Mouse (Mus musculus) T-cell, adult 2 months (primary cell): Measurements from ENCODE around the gene Gm28729.
"Not testable (repeated sequence)": the region's sequence is repeated elsewhere in the genome, so short reads cannot be mapped to it uniquely, and the experiment has no call there.

ENCODE experiments used
- DNase-seq: peaks from one replicate; pipeline ENCODE4 v3.0.0; 2022; ENCODE audit warnings: low spot score

Gene Gm28729

DNA sequence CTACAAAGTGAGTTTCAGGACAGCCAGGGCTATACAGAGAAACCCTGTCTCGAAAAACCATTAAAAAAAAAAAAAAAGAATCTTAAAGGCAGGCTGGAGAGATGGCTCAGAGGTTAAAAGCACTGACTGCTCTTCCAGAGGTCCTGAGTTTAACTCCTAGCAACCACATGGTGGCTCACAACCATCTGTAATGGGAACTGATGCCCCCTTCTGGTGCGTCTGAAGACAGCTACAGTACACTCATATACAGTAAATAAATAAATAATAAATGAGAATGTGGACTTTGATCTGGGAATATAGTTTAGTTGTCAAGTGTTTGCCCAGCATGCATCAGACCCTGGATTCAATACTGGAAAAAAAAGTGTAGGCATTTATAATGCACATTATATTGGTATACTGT lies 3.5 kb downstream of the Gm28729 start:
- DNase-seq, result not testable (repeated sequence)

DNA sequence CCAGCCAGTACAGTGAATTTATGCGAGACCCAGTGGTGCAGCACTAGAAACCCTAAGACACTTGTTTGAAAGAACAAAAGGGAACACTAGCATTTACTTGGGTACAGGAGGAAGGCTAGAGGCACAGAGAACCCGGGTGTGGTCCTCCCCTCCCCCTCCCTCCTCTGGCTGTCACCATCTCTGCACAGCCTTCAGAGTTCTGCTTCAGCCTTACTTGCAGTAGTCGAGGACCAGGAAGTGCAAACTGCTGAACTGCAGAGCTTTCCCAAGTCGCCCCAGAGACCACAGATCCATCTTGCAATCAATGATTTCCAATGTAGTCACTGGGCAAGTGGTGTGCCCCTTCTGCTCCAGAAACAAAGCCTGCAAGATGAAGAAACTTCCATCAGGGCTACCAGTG lies 7.6 kb downstream of the Gm28729 start:
- no peak for DNase-seq

DNA sequence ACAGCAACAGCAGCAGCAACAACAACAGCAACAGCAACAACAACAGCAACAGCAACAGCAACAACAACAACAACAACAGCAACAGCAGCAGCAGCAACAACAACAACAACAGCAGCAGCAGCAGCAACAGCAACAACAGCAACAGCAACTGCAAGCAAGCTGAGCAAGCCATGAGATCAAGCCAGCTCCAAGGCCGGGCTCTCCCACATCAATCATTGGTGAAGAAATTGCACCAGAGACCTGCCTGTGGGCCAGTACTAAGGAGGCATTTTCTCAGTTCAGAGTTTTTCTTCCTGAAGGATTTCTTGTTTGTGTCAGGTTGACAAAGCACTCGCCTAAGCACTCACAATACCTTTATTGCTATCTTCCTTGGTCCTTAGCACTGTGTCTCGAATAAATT lies 8.3 kb downstream of the Gm28729 start:
- DNase-seq, result no peak

DNA sequence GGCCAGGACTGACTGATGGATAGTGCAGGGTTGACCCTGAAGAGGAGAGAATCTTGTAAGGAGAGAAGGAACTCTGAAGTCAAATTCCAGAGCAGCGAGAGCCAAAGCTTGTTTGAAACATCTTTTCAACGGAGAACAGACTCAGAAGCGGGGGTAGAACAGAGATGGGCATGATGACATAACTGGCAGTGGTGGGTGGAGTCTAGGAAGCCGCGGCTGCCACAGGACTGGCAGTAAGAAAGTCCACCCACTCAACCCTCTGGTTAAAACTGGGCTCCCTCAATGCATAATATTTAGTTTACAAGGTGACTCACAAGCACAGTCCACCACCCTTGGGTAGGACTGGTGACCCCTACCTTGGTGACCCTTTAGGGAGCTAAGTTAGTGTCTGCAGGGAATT lies 9.3 kb downstream of the Gm28729 start:
- no peak for DNase-seq

DNA sequence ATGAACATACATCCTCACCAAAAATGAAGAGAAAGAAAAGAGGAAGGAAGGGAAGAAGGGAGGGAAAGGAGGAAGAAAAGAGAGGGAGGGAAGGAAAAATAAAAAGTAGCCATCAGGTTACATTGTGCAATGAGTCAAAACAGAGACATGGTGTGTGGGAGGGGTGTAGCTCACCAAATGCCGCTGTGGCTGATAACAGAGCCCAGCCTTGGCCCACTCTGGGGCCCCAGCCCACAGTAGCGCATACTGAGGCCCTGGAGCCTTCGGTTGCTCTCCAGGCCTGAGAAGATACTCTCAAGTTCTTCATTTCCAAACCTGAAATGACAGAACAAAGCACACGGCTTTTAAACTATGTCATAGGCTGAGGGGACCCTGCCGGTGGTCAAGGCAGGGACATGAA lies 10.8 kb downstream of the Gm28729 start:
- DNase-seq, result no peak

DNA sequence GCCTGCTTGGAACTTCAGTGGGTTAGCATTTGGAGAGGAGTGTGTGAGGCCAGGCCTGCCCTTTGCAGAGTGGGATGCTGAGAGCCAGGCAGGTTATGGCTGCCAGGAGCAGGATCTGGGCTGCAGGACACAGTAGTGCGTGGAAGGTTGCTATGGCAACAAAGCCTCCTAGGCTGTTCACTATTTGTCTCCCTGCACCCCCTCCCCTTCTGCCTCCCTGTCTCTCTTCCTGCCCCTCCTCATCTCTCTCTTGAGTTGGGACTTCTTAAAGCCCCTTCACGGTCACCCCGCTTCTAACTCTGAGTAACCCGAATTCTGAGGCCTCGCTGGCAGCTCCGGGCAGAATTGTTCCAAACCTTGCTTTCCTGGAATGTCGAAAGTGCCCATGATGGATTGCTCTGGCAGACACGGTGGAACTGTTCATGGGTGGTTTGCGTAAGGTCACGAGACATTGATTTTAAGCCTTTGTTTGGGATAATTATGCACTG lies 19.0 kb downstream of the Gm28729 start:
- no peak for DNase-seq

DNA sequence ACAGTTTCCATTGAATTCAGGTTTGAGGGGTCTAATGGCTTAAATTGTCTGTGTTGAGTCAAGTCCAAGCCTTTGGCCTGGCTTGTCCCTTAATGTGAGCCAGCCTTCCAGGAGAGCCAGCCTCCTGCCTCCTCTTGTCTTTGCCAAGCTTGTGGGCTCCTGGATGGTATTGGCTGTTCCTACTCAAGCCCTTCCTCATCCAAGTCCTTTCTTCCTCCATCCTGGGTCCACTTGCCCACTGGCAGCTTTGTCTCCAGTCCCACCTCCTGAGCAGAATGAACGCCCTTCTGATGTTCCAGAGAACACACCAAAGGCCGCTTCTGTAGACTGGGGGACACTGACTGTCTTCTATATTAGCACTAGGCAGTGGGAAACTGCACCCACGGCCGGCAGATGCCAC lies 19.9 kb downstream of the Gm28729 start:
- DNase-seq, result no peak

DNA sequence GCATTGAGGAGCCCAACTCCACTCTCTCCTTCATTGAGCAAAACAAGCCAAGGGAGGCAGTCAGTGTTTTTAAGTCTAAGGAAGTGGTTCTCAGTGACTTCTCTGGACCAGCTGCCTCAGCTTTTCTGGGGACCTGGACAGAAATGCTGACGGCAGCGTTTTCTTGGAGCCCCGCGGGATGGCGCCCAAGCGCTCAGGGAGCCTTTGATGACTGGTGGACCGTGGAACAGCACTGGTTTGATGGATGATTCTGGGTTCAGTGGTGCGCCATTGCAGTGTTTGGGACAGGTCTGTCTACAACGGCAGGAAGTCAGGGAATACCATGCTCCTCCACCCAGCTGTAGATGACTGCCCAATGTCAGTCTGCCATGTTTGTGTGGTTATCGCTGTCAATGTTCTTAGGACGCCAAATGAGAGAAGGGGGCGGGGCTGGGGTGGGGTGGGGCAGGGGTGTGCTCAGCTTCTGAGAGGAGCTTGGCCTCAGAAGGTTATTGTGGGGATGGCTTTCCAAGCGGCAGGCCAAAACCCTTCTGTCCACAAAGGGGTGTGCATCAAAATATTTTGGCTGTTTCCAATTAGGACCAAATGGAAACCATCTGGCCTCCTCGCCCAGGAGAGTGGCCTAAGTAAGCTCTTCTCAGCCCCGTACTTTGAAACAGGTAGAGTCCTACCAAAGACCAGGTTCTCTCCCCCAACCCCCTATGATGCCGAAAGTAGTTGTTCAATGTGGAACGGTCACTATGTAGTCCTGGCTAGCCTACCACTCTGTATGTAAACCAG lies 20.8 kb downstream of the Gm28729 start:
- no peak for DNase-seq

DNA sequence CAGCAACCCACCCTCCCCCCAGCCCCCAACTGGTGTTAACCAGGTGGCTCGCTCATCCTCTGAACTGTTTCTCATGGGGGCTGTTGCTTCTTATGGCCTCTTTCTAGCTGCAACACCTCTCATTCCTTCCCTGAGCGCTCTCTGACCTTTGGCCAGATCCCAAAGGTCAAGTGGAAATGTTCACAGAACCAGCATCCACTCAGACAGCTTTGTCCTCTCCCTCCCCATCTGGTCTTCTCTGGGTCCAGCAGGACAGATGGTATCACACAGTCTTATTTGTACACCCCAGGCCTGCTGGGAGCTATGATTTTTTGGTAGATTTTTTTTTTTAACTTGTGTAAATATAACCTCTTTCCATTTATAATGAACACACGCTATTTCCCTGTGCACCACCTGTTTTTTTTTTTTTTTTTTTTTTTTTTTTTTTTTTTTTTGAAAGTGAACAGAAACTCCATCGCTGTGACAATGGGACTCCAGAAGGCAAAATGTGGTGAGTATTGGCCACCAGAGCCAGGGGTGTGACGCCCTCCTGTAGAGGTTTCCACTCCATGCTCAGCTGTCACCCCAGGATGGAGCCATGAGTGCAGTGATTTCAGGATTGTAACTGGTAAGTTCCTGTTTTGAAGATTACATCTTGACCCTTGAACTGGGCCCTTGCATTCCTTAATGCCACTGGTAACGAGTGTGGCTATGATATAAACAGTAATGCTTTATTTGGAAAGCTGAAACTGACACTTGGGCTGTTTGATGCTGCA lies 22.0 kb downstream of the Gm28729 start:
- no peak for DNase-seq

DNA sequence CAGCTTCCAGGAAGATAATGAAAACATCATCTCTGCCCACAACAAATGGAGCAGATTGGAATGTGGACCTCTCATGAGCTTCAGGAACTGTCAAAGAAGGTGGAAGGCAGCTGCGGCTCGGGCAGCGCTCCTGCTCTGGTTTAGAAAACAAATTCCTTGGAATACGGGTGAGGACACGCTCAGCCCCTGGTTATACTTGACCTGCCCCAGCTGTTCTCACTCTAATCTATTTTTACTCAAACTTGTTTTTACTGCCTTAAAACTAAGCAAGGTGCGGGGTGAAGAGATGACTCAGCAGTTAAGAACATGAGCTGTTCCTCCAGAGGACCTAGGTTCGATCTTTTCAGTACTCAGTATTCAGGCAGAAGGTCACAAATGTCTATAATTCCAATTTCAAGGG lies 23.8 kb downstream of the Gm28729 start:
- DNase-seq, result no peak

DNA sequence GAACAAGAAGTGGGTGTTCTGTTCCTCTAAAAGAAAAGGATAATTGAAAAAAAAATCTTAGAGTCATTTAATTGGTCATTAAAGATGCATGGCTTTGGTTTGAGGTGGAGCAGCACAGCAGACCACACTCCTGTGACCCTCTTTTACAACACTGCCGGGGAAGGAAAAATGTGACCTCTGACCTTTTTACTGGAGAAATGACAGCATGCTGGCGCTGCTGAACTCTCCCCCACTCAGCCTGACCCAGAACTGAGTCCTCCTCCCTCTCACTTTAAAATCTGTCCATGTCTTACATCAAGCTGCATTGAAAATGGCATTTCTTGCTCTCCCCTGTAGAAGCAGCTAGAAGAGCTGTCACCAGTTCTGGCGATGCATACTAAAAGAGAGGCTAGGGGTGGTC lies 31.9 kb downstream of the Gm28729 start:
- no peak for DNase-seq

DNA sequence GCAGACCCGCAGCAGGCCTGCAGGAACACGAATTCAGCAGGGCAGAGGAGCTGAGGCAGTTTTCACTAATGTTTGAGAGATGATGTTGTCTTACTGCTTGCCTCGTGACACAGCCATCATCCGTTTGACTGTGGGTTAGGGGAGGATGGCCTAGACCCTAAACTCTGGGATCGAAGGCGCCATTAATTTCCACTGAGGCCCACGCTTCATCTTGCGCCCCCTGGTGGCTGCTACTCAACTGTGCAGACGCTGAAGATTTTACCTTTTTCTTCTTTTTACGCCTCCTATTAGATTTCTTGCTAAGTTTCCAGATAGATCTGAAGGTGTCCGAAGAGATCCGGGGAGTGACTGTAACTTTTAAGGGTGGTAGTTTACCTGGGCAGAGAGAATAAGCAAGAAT lies 33.3 kb downstream of the Gm28729 start:
- DNase-seq, result peak; percentile 63

DNA sequence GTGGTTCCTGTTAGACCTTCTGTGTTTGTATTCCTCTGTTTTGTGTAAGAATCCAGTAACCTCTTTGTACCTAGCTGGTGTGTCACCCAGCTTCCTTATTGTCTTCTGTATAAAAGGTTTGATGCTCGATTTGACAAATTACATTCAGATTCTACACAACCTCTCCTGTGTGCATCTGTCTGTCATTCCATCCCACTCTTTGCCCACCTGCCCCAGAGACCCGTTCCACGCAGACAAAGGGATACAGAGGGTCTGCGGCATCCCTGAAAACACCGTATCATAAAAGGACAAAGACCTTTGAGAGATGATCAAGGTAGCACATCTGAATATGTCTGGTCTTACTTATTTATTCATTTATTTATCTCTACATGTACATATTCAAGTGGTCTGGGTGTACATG lies 37.2 kb downstream of the Gm28729 start:
- DNase-seq, result not testable (repeated sequence)

DNA sequence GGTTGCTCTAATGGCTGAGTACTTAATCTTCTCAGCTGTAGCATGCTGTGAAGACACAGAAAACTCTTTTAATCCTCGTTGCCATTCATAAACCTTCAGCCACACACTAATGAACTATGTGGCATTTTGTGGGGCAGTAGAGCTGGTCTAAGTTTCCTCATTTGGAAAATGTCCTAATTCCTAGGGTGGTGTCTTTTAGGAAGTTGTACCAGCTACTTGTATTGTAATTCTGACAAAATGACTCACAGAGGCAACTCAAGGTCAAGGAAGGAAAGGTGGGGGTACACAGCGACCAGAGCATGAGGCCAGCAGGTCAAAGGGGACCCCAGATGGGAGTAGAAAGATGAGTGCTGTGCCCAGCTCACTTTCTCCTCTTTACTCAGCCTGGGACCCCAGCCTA lies 41.4 kb downstream of the Gm28729 start:
- DNase-seq, result no peak

DNA sequence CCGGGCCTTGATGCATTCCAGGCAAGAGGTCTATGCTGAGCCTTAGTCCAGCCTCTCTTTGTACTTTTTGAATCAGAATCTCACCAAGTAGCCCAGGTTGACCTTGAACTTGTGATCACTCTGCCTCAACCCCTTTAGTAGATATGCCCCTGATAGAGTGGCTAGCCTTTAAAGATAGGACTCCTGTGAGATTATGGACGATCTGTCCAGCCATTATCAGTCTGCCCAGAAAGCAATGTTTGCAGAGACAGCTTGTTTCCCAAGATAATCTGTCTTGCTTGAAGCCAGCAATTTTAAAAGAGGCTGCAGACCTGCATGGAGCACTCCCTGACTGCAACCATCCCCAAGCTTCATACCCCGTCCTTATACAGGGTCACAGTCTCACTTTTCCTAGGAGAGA lies 42.0 kb downstream of the Gm28729 start:
- no peak for DNase-seq

DNA sequence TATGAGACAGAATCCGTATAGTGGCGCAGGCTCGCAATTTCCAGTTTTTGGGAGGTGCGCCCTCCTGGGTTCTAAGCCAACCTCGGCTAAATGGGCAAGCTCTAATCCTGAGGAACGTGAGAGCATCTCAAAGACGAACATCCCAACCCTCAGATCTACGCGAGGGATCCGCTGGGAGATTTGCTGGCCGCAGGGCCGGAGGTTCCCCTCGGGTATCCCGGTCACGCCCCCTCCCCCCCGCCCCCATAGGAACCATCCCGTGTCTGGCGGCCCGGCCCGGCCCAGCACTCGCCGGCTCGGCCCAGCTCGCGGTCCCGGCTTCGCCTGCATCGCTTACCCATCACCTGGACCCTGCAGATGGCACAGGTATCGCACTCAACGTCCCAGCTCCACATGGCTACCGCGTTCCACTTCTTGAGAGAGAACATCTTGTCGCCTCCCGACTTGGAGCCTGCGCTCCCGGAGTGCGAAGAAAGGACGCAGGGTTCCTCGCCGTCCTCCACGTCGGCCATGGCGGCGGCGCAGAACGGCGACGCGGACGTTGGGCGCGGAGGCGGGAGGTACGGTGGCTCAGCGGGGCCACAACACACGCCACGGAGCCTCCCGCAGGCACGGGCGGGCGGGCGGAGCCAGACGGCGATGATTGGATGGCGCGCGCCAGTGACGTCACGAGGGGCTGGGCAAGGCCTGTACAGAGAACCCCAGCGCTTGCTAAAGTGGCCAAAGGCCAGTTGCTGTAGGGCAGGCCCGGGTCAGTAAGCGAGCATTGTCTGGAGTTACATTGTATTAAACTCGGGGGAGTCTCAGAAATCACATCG lies 46.8 kb downstream of the Gm28729 start, which contains the start of gene Rnf7:
TSS of gene Rnf7 (minus strand) at position 605 of the 818 bp plus-strand sequence.
- DNase-seq, result peak; percentile 97

DNA sequence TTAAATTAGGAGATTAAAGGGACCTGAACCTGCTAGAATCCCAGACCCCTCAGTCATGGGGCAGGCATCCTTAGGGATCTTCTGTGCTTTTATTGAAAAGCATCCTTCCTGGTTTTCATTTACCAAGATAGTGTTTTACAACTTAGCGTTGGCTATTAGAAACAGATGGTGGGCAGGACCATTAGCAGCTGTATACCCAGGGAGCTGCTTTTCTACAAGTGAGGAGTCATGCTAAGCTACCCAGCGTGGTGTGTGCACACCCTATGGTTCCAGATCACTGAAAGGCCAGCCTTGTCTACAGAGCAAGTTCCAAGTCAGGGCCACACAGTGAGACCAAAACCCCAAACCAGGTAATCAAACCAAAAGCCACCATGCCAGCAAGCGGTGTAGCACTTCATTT lies 52.7 kb downstream of the Gm28729 start:
- DNase-seq, result no peak

DNA sequence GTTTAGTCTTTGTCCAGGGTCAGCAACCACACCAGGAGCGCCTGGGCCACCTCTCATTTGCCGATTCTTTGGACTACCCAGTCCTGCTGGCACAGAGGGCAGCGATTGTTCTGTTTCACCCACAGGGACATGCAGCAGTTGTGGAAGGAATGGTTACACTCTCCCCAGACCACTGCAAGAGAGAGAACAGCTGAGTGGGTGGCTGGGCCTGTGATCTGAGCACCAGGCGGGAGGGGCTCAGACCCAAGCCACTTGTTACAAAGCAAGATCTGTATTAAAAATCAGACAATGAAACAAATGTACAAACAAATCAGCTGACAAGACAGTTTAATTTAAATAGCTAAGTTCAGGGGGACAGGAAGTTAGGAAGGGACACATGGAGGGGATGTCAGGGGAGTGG lies 53.4 kb downstream of the Gm28729 start:
- not testable (repeated sequence) for DNase-seq

DNA sequence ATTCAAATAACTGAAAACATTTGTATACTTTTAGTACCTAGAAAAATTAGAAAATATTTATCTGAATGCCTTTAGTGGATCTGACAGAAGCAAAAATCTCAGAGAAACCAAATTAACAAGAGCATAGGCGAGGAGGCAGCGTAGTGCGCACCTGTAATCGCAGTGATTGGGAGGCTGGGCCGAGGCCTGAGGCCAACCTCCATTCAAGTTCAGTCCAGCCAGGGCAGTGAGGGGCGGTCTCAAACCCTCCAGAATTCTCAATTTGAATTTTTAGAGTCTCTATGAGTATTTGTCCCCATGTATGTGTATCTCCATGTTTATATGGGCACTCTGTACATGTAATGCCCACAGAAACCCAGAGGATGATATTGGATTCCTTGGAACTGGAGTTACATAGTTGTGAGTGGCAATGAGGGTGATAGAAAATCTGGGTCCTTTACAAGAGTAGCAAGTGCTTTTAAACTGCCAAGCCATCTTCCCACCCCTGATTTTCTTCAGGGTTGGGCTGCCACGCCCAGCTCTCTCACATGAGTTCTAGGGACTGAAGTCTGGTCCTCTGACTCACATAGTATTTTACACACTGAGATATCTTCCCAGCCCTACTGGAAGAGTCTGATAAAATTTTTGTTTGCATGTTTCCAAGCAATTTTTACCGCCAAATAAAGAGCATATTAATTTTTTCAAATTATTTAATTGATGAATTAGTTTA lies 54.6 kb downstream of the Gm28729 start:
- no peak for DNase-seq

DNA sequence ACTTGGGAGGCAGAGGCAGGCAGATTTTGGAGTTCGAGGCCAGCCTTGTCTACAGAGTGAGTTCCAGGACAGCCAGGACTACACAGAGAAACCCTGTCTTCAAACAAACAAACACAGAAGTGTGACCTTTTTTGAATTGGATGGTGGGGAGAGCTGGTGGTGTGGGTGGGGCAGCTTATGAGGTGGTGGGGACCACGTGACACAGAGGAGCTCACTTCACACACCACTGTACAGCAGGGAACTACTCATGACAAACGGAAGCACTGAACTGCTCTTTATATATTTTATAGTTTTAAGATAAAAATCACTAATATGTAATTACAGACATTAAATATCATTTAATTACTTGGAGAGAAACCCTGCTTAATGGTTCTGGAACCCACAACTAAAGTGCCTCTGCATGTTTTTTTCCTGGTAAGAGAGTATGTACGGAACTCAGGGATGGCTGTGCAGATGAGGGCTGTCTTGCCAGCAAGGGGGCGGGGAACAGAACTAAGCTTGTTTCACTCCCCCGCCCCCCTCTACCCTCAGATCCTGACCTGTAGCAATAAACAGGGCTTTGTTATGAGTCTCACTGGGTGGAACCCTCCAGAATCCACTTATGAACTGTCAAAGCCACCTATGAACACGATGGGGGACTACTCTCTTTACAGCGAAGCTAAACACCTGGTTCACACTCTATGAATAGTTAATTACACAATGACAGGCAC lies 55.4 kb downstream of the Gm28729 start:
- DNase-seq, result no peak

DNA sequence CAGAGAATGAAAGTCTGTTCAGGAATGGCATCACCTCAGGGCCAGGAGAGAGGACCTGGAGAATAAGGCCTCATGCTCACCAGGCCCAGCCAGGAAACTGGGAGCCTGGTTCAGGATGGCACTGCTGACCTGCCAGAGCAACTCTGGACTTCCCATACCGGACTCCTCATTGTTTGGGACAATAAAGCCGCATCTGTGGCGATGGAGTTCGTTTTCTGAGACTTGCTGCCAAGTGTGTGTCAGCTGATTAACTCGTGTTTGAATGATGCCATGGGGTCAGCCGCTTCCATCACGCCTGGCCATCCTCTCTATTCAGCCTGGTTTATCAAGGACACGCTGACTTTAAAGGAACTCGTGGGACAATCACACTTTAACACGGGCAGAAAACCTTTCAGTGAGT lies 61.4 kb downstream of the Gm28729 start:
- no peak for DNase-seq
